Mouse (Mus musculus): ENCODE measurements around the gene Ptpro. TPM values are rescaled to one million over a fixed set of nuclear protein-coding genes. Genes with fewer than 3 reads are reported as not detected.

The Ptpro gene
- polyA plus RNA-seq, 1 experiment from 2014 or later = 1.8 TPM

DNA sequence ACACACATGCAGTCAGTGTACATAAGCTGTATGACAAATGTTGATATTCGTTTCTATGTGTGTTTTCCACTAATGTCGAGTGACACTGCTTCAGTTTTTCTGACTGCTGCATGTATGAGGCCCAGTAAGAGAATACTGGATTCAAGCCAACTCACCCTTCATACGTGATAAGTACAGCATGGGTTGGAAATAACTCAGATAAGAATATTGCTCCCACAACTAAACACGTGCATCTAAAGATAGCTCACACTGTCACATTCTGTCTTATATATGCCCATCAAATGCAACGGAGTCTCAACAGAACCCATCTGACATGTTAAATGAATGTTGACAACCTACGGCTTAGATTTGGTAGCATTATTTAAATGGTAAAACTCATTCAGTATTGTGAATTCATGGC, 65.4 kb downstream of the Ptpro start:
- Histone ChIP-seq H3K9ac (ENCODE audit: low read depth, low read length) (no peak overlapping the region), H3K4me2 (ENCODE audit: low read depth, low read length) (no peak overlapping the region), H3K27ac (ENCODE audit: low read length) (no peak overlapping the region), H3K4me1 (ENCODE audit: control insufficient read depth, insufficient read depth, low read length) (peaks cover 4% of the 10 kb centered on the region; the same call in 1 of the 2 replicates), H3K4me3 (ENCODE audit: low read length) (no peak overlapping the region), H3K27me3 (replicated peaks; ENCODE audit: control insufficient read depth, insufficient read depth, low read length) (no peaks in the 10 kb centered on the region), H3K36me3 (ENCODE audit: control insufficient read depth, insufficient read depth, low read length) (no peaks in the 10 kb centered on the region), H3K9me3 (ENCODE audit: control insufficient read depth, low read length) (no peaks in the 10 kb centered on the region)
- no peak for ATAC-seq
- WGBS = 83% methylated on average over 6 of the region's 6 CpGs

DNA sequence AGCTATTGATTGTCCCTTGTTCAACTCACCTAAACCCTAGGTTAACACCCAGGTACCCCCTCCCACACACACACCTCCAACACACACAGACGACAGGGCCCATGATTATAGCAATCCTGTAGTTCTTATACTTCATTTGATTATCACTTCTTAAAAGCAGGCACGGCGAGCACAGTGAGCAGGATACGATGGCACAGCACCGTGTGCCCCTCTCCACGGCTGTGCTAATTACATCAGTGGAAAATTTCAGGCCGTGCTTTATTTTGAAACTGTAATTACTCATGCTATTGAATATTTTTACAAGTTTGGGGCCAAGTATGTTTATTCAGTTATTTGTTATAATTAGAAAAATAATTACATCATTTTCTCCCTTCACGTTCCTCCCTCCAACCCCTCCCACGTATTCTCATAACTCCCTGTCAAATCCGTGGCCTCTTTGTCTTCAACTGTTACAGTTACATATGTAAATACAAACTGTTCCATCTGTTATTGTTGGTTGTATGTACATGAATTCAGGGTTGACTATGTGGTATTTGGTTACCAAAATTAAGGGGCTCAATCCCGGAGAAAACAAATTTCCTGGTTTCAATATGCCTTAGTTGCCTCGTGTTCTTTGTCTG, 66.2 kb downstream of the Ptpro start:
- no peaks in the 10 kb centered on the region for H3K36me3 ChIP-seq (ENCODE audit: control insufficient read depth, insufficient read depth, low read length)
- H3K4me2 ChIP-seq (ENCODE audit: low read depth, low read length) = no peak overlapping the region
- H3K27ac ChIP-seq (ENCODE audit: low read length) = no peak overlapping the region
- ATAC-seq = no peak
- H3K9ac ChIP-seq (ENCODE audit: low read depth, low read length) = no peak overlapping the region
- H3K9me3 ChIP-seq (ENCODE audit: control insufficient read depth, low read length) = no peaks in the 10 kb centered on the region
- 84% methylated on average over 12 of the region's 12 CpGs for WGBS
- no peaks in the 10 kb centered on the region for H3K27me3 ChIP-seq (replicated peaks; ENCODE audit: control insufficient read depth, insufficient read depth, low read length)
- no peak overlapping the region for H3K4me3 ChIP-seq (ENCODE audit: low read length)
- peaks cover 4% of the 10 kb centered on the region; the same call in 1 of the 2 replicates for H3K4me1 ChIP-seq (ENCODE audit: control insufficient read depth, insufficient read depth, low read length)

DNA sequence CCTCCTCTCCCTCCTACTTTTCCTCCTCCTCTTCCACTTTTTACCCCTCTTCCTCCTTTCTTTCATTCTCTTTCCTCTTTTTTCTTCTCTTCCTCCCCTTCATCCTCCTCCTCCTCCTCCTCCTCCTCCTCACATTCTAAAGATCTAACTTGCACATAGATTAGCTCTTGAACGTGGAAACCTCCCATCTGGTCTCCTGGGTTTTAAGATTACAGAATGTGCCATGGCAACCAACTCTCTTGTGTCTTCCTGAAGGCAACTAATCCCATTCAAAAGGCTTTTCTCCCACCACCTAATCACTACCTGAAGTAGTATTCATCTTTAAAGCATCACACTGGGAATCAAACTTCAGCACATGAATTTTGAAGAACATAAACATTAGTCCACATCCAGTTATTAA, 67.5 kb downstream of the Ptpro start:
- ATAC-seq = no peak
- WGBS = 24% methylated on average over 1 of the region's 1 CpGs
- H3K36me3 ChIP-seq (ENCODE audit: control insufficient read depth, insufficient read depth, low read length) = no peaks in the 10 kb centered on the region

DNA sequence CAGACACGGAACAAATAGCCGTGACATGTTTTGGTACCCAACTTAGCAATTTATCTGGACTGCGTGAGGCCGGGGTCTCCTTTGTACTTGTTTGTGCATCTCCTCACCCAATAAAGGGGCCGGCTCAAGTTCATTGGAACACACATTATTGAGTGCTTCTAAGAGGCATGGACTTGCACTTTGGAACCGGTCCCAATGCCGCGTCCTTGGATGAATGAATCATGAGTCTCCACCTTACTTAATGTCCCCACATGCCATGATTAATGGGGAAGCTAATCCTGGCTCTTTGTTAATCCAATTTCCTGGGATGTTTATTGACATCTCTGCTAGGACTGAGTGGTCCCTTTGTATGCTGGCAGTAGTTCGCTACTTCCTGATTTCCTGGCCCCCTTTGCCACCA, 75.6 kb downstream of the Ptpro start:
- Histone ChIP-seq H3K9me3 (ENCODE audit: control insufficient read depth, low read length) (no peaks in the 10 kb centered on the region), H3K4me3 (ENCODE audit: low read length) (no peak overlapping the region), H3K4me2 (ENCODE audit: low read depth, low read length) (no peak overlapping the region), H3K36me3 (ENCODE audit: control insufficient read depth, insufficient read depth, low read length) (no peaks in the 10 kb centered on the region), H3K9ac (ENCODE audit: low read depth, low read length) (no peak overlapping the region), H3K27me3 (replicated peaks; ENCODE audit: control insufficient read depth, insufficient read depth, low read length) (no peaks in the 10 kb centered on the region), H3K4me1 (ENCODE audit: control insufficient read depth, insufficient read depth, low read length) (no peaks in the 10 kb centered on the region), H3K27ac (ENCODE audit: low read length) (no peak overlapping the region)
- peak; percentile 38; the same call in 1 of the 2 replicates for ATAC-seq
- 62% methylated on average over 9 of the region's 9 CpGs for WGBS

More for the DNA sequence above, 67.5 kb downstream of the Ptpro start:
- Histone ChIP-seq H3K27ac (ENCODE audit: low read length) (no peak overlapping the region), H3K4me1 (ENCODE audit: control insufficient read depth, insufficient read depth, low read length) (peaks cover 4% of the 10 kb centered on the region; the same call in 1 of the 2 replicates), H3K9me3 (ENCODE audit: control insufficient read depth, low read length) (no peaks in the 10 kb centered on the region), H3K4me3 (ENCODE audit: low read length) (no peak overlapping the region), H3K4me2 (ENCODE audit: low read depth, low read length) (no peak overlapping the region), H3K9ac (ENCODE audit: low read depth, low read length) (no peak overlapping the region), H3K27me3 (replicated peaks; ENCODE audit: control insufficient read depth, insufficient read depth, low read length) (no peaks in the 10 kb centered on the region)

DNA sequence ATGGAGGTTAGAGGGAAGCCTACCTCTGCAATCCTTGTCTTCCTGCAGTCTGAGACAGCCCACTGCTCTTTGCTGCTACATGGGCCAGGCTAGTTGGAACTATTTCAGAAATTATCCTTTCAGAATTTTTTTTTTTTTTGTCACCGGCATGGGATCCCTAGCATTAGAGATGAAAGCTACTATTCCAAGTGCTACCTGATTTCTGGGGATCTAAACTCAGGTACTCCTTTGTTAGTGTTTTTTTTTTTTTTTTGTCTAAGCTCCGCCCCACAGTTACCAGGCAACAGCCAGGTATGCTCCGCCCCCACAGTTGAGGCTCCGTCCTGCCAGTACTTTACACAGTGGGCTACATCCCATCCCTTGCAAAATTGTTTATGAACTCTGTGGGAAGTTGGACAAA, 76.1 kb downstream of the Ptpro start:
- no peaks in the 10 kb centered on the region for H3K27me3 ChIP-seq (replicated peaks; ENCODE audit: control insufficient read depth, insufficient read depth, low read length)
- no peak overlapping the region for H3K4me3 ChIP-seq (ENCODE audit: low read length)
- no peaks in the 10 kb centered on the region for H3K36me3 ChIP-seq (ENCODE audit: control insufficient read depth, insufficient read depth, low read length)
- H3K9ac ChIP-seq (ENCODE audit: low read depth, low read length) = no peak overlapping the region
- H3K4me1 ChIP-seq (ENCODE audit: control insufficient read depth, insufficient read depth, low read length) = no peaks in the 10 kb centered on the region
- H3K4me2 ChIP-seq (ENCODE audit: low read depth, low read length) = no peak overlapping the region
- no peak for ATAC-seq
- H3K9me3 ChIP-seq (ENCODE audit: control insufficient read depth, low read length) = no peaks in the 10 kb centered on the region
- no peak overlapping the region for H3K27ac ChIP-seq (ENCODE audit: low read length)
- WGBS = 72% methylated on average over 4 of the region's 4 CpGs

DNA sequence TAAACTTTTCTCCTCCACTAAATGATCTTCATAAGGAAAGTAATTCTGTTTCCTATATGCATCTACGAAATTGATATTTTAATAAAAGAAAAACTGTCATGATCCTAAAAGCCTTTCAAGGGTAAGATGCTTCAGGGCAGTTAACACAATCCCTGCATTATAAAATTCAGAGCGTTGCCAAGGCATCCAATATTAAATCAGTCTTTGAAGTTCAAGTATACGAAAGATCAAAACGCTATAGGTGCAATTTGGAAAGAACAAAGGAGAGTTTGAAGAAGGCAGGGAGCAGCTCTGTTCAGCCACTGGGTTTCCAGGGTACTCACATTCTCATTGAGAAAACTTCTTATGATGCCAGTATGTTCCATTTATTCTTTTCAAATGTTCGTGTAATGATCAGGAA, 78.7 kb downstream of the Ptpro start:
- 74% methylated on average over 5 of the region's 5 CpGs for WGBS
- no peaks in the 10 kb centered on the region for H3K4me1 ChIP-seq (ENCODE audit: control insufficient read depth, insufficient read depth, low read length)
- H3K4me2 ChIP-seq (ENCODE audit: low read depth, low read length) = no peak overlapping the region
- no peak overlapping the region for H3K4me3 ChIP-seq (ENCODE audit: low read length)
- no peak overlapping the region for H3K27ac ChIP-seq (ENCODE audit: low read length)
- H3K27me3 ChIP-seq (replicated peaks; ENCODE audit: control insufficient read depth, insufficient read depth, low read length) = no peaks in the 10 kb centered on the region
- H3K9ac ChIP-seq (ENCODE audit: low read depth, low read length) = no peak overlapping the region
- H3K9me3 ChIP-seq (ENCODE audit: control insufficient read depth, low read length) = no peaks in the 10 kb centered on the region
- ATAC-seq = no peak
- H3K36me3 ChIP-seq (ENCODE audit: control insufficient read depth, insufficient read depth, low read length) = no peaks in the 10 kb centered on the region

DNA sequence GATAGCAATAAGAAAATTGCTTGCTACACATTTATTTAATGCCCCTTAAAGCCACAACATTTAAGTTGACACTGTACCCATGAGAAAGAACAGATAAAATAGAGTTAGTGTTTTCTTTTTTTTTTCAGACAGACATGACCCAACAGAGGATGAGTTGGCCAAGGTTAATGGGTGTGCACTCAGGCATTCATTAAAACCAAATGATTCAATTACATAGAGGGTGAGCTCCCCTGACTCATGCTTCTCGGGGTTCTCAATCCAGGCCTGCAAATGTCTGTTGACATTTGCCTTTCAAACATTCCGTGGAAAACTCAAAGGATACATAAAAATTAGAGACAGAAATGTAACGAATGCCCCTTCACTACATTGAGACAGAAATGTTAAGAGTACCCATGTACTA, 79.7 kb downstream of the Ptpro start:
- no peaks in the 10 kb centered on the region for H3K4me1 ChIP-seq (ENCODE audit: control insufficient read depth, insufficient read depth, low read length)
- H3K27ac ChIP-seq (ENCODE audit: low read length) = no peak overlapping the region
- no peaks in the 10 kb centered on the region for H3K36me3 ChIP-seq (ENCODE audit: control insufficient read depth, insufficient read depth, low read length)
- no peaks in the 10 kb centered on the region for H3K9me3 ChIP-seq (ENCODE audit: control insufficient read depth, low read length)
- H3K27me3 ChIP-seq (replicated peaks; ENCODE audit: control insufficient read depth, insufficient read depth, low read length) = no peaks in the 10 kb centered on the region
- H3K4me2 ChIP-seq (ENCODE audit: low read depth, low read length) = no peak overlapping the region
- 77% methylated on average over 3 of the region's 3 CpGs for WGBS
- H3K9ac ChIP-seq (ENCODE audit: low read depth, low read length) = no peak overlapping the region
- no peak for ATAC-seq
- no peak overlapping the region for H3K4me3 ChIP-seq (ENCODE audit: low read length)

DNA sequence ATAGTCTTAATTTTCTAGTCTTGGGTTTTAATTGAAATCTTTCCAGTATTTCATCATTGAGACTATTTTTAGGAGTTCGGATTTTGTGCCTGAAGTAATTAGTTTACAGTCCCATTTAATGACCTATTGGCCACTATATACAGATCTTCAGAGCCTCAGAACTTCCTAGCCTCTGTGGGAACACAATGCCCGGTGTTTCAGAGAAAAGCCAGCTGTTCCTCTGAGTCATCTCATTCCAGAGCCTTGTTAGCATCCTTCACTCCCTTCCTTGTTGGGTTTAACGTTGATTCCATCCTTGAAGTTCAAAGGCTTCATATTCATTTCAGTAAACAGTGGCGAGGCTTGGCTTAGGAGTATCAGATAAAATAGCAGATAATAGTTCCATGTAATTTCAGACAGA, 87.0 kb downstream of the Ptpro start:
- 36% methylated on average over 4 of the region's 4 CpGs for WGBS

DNA sequence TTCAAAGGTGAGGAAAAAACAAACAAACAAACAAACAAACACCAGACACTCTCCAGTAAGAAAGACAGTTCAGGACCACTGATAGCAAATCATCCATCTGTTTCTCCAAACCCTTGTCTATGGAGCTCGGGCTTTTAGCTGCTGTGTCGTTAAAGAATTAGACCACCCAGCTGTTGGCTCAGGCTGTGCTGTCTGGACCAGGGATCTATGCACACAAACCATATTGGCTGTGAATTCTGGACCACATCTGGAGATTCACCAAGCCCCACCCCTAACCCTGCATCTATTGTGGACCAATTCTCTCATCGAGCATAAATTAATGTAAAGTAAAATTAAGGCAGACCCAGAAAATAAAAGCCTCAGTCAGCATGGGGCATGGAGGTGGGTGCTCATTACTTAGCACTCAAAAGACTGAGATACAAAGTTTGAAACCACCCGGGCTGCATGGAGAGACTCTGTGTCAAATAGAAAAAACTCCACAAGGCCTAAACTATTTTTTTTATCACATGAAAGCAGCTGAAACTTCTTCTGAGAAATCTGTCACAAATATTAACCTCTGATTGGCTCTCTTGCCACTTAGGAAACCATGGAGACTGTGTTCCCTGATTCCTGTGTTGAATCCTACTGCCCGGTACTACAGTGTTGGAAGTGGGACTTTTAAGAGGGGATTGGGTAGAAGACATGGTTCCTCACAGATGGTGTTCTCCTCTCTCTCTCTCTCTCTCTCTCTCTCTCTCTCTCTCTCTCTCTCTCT, 91.7 kb downstream of the Ptpro start:
- Histone ChIP-seq H3K4me3 (ENCODE audit: low read length) (no peak overlapping the region), H3K27ac (ENCODE audit: low read length) (0 out of 2 replicates have a peak overlapping the region, but pooled peaks have one; percentile 21), H3K4me2 (ENCODE audit: low read depth, low read length) (no peak overlapping the region), H3K4me1 (ENCODE audit: control insufficient read depth, insufficient read depth, low read length) (no peaks in the 10 kb centered on the region), H3K27me3 (replicated peaks; ENCODE audit: control insufficient read depth, insufficient read depth, low read length) (no peaks in the 10 kb centered on the region), H3K36me3 (ENCODE audit: control insufficient read depth, insufficient read depth, low read length) (no peaks in the 10 kb centered on the region), H3K9ac (ENCODE audit: low read depth, low read length) (no peak overlapping the region), H3K9me3 (ENCODE audit: control insufficient read depth, low read length) (no peaks in the 10 kb centered on the region)
- peak; percentile 74 for ATAC-seq
- 46% methylated on average over 5 of the region's 5 CpGs for WGBS

More for the DNA sequence above, 87.0 kb downstream of the Ptpro start:
- no peaks in the 10 kb centered on the region for H3K27me3 ChIP-seq (replicated peaks; ENCODE audit: control insufficient read depth, insufficient read depth, low read length)
- ATAC-seq = no peak
- H3K9ac ChIP-seq (ENCODE audit: low read depth, low read length) = no peak overlapping the region
- H3K4me2 ChIP-seq (ENCODE audit: low read depth, low read length) = no peak overlapping the region
- no peaks in the 10 kb centered on the region for H3K4me1 ChIP-seq (ENCODE audit: control insufficient read depth, insufficient read depth, low read length)
- H3K9me3 ChIP-seq (ENCODE audit: control insufficient read depth, low read length) = no peaks in the 10 kb centered on the region
- H3K4me3 ChIP-seq (ENCODE audit: low read length) = no peak overlapping the region
- H3K36me3 ChIP-seq (ENCODE audit: control insufficient read depth, insufficient read depth, low read length) = no peaks in the 10 kb centered on the region
- no peak overlapping the region for H3K27ac ChIP-seq (ENCODE audit: low read length)
